Mouse (Mus musculus) layer of hippocampus, postnatal 14 days (tissue): ENCODE results near the gene Nr1h4. TPM values are rescaled to one million over a fixed set of nuclear protein-coding genes. Genes with fewer than 3 reads are reported as not detected.

Experiments used
- DNase-seq, 2 experiments: peaks; one replicate each; pipeline ENCODE4 v3.0.0; 2021 to 2022; ENCODE audit warnings: low spot score in 2 of 2, mixed read lengths in 1 of 2
- total RNA-seq, 2 experiments: library from RNA; stranded (reverse); gene quantifications; 2 replicates each; pipeline ENCODE4 v1.2.3; 2021

Gene Nr1h4
- total RNA-seq, 2 experiments from 2014 or later: 0.32 TPM; not detected in 1

GRCm38 (mm10) chr10:89435920-89436319, 97.5 kb downstream of the Nr1h4 start:
- DNase-seq: no peak

DNA sequence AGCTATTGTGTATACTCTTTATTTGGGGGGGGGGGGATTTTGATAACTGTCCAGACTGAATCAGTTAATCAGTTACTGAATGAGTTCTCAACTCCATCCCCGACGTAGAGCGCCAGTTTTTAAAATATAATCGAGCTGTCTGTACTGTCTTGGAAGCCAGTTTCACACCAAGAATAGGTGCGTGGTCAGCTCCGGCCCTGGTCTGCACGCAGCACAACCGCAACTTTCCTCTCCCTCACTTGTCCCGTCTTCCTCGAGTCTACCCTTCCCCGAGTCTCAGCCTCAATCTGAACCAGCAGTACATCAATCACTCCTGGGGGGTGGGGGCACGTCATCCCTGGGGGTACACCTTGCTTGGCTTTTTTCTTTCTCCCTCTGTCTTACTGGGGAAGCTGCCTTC, 98.0 kb downstream of the Nr1h4 start:
- no peak for DNase-seq

DNA sequence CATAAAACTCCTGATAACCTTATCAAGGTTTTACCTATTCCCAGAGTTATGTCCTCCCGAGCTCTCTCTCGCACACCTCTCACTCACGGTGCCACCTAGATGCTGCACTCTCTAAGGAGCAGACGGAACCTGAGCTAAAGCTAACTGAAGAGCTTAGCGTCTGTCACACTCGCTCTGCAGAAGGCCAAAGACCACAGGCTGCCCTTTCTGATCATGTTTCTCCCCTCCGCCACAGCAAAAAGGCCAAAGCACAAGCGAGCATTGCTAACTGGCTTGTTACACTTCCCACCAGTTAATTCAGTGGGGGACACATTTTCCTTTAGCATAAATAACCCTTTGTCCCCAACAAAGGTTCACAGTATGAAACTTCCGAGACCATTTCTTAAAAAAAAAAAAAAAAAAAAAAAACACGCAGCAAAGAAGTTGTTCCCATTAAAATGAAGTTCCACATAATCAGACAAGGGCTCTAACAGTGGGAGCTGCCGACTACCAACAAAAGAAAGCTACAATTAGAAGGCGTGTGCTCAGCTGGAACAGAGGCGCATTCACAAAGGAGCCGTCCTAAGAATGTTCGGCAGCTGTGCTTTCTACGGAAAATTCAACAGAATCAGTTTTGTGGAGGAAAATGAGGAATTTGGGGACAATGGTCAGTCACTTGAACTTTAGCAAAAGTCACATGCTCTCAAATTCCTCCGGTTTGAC, 98.7 kb downstream of the Nr1h4 start:
- DNase-seq: no peak

- DNase-seq: no peak
These were observed 100.6 kb downstream of the Nr1h4 start for GRCm38 (mm10) chr10:89432743-89433142.

DNA sequence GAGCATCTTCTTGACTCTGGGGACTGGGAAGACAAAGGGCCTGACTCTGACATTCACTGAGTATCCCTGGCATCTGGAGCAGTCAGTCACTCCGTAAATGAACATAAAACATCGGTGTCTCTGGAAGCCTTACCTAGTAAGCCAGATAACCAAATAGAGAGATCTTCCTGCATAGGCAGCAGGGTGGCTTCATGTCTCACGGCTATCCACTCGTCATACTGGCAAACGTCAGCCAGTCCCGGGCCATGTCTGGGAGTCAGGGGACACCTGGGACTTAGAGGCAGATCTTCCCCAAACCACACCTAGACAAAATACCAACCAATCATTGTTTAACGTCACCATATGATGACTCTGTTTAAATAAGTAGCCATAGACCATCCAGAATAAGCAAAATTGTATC, 102.6 kb downstream of the Nr1h4 start:
- no peak for DNase-seq

GRCm38 (mm10) chr10:89424800-89425393, 108.5 kb downstream of the Nr1h4 start:
- DNase-seq: no peak

DNA sequence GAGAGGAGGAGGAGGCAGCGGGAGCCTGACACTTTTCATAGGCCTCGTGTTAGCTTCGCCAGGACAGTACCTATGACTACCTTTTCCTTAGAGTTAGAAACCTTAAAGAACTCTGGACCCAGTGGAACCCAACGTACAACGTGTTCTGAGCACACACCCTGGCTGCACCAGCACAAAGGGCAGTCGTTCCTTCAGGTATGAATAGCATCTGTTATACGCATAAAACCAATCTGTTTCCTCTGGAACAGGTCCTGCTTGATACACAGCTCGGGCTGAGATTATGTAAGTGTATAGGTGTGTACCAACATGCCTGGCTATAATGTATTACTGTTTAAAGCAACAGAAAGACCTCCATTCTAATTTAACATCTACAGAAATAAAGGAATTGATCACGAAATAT, 109.2 kb downstream of the Nr1h4 start:
- no peak for DNase-seq

DNA sequence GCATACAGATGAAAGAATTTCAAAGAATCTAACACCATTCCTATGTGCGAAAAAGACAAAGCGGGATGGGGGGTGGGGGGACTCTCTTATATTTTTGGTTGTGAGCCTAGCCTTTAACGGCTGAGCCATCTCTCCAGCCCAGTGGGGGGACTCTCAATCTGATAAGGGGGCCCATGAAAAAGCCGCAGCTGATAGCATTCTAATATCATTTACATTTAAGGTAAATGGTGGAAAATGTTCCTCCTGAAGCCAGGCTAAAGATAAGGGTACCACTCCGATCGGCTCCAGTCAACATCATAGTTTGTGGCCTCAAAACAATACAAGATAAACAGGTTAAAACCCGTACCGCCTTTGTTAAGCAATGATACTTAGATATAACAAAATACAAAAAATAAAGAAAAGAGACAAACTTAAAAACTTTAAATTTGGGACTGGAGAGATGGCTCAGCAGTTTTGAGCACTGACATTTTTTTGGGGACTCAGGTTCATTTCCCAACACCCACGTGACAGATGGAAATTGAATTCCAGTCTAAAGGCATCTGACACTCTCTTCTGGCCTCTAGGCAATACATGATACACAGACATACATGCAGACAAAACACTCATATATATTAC, 110.1 kb downstream of the Nr1h4 start:
- DNase-seq: no peak

DNA sequence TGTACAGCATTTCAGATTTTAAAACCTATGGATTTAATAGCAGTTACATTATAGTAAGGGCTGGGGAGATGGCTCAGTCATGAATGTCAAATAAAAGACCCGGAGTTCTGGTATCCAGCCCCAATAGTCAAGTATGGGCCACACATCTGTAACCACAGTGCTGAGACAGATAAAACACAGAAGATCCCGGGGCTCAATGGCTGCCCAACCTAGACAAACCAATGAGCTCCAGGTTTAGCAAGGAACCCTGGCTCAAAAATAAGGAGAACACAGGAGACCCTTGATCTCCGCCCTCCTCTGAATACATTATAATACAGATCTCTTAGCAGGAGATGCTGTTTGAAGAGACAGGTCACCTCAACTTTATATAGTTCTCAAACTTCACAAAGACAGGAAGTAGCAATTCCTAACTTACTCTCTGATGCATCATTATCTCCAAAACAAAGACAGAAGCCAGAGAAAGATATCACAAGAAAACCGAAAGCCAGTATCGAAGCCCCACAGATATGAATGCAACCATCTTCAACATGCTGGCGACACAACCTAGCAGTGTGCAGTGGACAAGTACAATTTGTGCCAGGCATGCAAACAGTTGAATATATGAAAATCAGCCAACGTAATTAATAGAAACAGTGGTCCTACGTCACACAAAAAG, 110.8 kb downstream of the Nr1h4 start:
- no peak for DNase-seq

GRCm38 (mm10) chr10:89417966-89418365, 115.4 kb downstream of the Nr1h4 start:
- no peak for DNase-seq

- no peak for DNase-seq
These were observed 117.9 kb downstream of the Nr1h4 start for GRCm38 (mm10) chr10:89415478-89415877.

DNA sequence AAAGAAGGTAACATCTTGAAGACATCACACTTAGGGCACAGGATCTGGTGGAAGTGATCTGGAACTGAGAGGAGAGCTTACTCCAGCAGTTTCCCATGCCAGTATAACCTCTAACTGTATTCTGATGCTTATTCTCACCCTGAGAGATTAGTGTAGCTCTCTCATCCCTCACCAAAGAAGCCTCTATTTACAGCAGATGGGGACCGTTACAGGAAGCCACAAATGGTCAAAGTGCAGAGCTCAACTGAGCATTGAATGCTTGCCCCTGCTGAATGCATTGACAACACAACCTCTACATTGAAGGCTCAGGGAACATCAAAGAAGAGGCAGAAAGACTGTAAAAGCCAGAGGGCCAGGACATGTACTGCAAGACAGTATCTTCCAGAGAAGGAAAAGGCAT, 125.8 kb downstream of the Nr1h4 start:
- no peak for DNase-seq

DNA sequence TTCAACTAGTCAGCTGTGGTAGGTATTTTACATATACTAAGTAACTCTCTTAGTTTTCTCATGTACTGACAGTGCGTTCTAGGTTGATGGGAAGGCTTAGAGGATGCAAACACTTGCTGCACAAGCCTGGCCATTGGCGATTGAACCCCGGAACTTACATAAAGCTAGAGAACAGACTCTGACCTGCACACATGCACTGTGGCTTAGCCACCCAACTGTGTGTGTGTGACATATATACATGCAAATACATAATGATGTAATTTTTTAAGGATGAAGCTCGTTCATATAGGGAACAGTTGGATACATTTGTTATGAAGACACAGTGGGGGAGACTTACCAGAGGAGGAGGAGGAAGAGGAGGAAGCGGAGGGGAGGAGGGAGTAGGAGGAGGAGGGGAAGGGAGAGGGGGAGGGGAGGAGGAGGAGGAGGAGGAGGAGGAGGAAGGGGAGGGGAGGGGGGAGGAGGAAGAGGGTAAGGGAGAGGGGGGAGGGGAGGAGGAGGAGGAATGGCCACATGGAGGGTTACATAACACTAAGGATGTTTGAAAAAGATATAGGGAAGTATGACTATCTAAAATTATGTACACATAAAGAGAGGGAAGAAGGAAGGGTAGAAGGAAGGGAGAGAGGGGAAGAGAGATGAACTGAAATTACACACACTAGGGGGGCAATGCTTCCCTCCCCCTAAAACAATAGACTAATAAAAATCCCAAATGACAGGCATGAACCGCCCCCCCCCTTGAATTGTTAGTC, 126.5 kb downstream of the Nr1h4 start:
- no peak for DNase-seq

- DNase-seq: no peak
These were observed 128.4 kb downstream of the Nr1h4 start for GRCm38 (mm10) chr10:89404936-89405335.

Other genes starting within 250 kb of the Nr1h4 start
- 10 to 100 TPM; 20.3 to 26.3 TPM for gene Ano4, start 188.8 kb downstream of the Nr1h4 start, total RNA-seq
- gene Gas2l3, start 89.6 kb downstream of the Nr1h4 start, total RNA-seq: 1 to 10 TPM; 3.3 to 3.4 TPM
- 1 to 10 TPM; 3.5 to 5.4 TPM for gene Slc17a8, start 87.7 kb upstream of the Nr1h4 start, total RNA-seq
- gene Scyl2, start 152.7 kb upstream of the Nr1h4 start, total RNA-seq: 10 to 100 TPM; 26.0 to 29.2 TPM
- gene Actr6, start 198.7 kb upstream of the Nr1h4 start, total RNA-seq: 10 to 100 TPM; 19.9 to 27.5 TPM
- 10 to 100 TPM; 81.7 to 87.2 TPM for gene Uhrf1bp1l, start 211.4 kb upstream of the Nr1h4 start, total RNA-seq